Mouse (Mus musculus) heart, postnatal 25 days (tissue): ENCODE data around the gene Hoxd4. TPM values are rescaled to one million over a fixed set of nuclear protein-coding genes. Genes with fewer than 3 reads are reported as not detected.

Experiments
- DNase-seq: peaks from one replicate; pipeline ENCODE4 v3.0.0; 2022; ENCODE audit warnings: low spot score
- intact Hi-C: fragments of 180-260 bp; cut with DNase I; formaldehyde crosslinking; loops from one replicate; pipeline ENCODE4 v1.15.1; 2025
- total RNA-seq, 2 experiments: library from RNA; stranded (reverse); gene quantifications; 2 replicates each; pipeline ENCODE4 v1.2.3; 2021

Gene Hoxd4
- under 1 TPM; 0.42 to 0.56 TPM for total RNA-seq

- no peak for DNase-seq
- intact Hi-C loops: no loop called here
These were observed at the start of gene Hoxd4, which contains the start of gene Hoxd3 for GRCm38 (mm10) chr2:74711721-74712621. TSS of gene Hoxd4 (plus strand) at chr2:74711929. TSS of gene Hoxd3 (plus strand) at chr2:74711927.

- no peak for DNase-seq
- intact Hi-C loops: loop anchor here (2.0 to 10.0 kb wide), 4 partner anchors 363 to 1389 kb away; partner anchors contain the start of genes Chn1 and Sp9
These were observed 48.3 kb upstream of the Hoxd4 start for GRCm38 (mm10) chr2:74663291-74663925.

- intact Hi-C loops: loop anchor here (1.0 to 10.0 kb wide), 3 partner anchors 598 to 1392 kb away; partner anchors contain the start of genes Chn1 and Sp9
- DNase-seq: no peak
These were observed 45.3 kb upstream of the Hoxd4 start for GRCm38 (mm10) chr2:74666411-74666810.

DNA sequence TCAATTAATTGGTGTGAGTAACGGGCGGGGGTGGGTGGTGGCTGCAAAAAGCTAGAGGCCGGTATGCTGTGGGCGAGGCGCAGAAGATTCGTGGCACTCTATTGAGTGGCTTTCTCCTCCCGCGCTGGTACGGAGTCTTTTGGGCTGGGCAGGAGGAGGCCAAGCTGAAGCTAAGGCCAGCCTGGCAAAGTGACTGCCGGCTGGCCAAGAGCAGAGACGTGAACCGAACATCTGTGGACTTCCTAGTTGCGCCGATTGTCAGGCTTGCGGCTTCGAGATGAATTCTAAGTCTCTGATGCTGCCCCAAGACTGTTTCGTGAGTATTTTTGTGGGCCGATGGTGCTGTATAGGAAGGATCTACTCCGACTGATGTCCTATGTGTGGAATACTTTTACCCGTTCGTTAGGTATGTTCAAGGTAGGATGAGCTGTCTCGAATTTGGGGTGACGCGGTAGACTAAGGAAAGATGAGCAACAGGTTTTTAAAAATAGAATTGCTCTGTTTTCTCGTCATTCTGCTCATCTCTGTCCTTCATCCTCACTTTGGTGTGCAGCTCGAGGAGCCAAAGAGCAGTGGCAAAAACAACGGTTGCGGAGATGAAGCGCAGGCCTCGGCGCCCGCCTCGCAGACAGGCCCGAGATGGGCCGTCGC is 44.4 kb upstream of the Hoxd4 start:
- no peak for DNase-seq
- intact Hi-C loops: loop anchor here (10.0 kb wide), 2 partner anchors 893 to 1393 kb away; partner anchors contain the start of genes Chn1 and Sp9

GRCm38 (mm10) chr2:74667842-74668357 is 43.8 kb upstream of the Hoxd4 start, which contains the start of gene Hoxd13:
TSS of gene Hoxd13 (plus strand) at chr2:74668310.
- intact Hi-C loops: loop anchor here (10.0 kb wide), 2 partner anchors 893 to 1393 kb away; partner anchors contain the start of genes Chn1 and Sp9

DNA sequence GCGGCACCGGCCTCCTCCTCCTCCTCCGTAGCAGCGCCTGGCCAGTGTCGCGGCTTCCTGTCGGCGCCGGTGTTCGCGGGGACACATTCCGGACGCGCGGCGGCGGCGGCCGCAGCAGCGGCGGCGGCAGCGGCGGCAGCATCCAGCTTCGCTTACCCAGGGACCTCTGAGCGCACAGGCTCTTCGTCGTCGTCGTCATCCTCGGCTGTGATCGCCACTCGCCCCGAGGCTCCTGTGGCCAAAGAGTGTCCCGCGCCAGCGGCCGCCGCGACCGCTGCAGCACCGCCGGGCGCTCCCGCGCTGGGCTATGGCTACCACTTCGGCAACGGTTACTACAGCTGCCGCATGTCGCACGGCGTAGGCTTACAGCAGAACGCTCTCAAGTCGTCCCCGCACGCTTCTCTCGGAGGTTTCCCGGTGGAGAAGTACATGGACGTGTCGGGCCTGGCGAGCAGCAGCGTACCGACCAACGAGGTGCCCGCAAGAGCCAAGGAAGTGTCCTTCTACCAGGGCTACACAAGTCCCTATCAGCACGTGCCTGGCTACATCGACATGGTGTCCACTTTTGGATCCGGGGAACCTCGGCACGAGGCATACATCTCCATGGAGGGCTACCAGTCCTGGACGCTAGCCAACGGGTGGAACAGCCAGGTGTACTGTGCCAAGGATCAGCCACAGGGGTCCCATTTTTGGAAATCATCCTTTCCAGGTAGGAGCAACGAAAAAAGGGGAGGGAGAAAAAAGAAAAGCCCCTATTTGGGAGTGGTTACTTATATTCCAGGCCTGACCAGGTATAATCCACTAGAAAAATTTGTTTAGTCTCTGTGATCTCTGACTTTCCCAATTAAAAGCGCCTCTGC is 43.1 kb upstream of the Hoxd4 start:
- intact Hi-C loops: loop anchor here (10.0 kb wide), 2 partner anchors 894 to 1394 kb away; partner anchors contain the start of genes Chn1 and Sp9
- no peak for DNase-seq

More at GRCm38 (mm10) chr2:74667842-74668357, 43.8 kb upstream of the Hoxd4 start, which contains the start of gene Hoxd13:
- no peak for DNase-seq

- intact Hi-C loops: loop anchor here (10.0 kb wide), 2 partner anchors 894 to 1394 kb away; partner anchors contain the start of genes Chn1 and Sp9
- DNase-seq: no peak
These were observed 42.5 kb upstream of the Hoxd4 start for GRCm38 (mm10) chr2:74669230-74669578.

DNA sequence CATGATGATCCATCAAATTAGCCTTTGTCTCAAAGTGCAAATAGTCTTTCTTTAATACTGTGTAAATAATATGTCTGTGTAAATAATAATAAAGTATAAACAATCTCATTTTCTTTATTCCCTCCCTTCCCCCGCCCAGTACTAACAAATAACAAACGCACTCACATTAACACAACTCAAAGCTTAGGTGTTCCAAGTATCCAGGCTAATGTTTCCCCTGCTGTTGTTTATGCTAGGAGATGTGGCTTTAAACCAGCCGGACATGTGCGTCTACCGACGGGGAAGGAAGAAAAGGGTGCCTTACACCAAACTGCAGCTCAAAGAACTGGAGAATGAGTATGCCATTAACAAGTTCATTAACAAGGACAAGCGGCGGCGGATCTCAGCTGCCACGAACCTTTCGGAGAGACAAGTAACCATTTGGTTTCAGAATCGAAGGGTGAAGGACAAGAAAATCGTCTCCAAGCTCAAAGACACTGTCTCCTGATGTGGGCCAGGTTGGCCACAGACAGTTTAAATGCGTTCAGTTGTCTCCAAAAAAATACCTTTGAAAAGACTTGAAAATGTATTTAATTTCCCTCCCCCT is 42.0 kb upstream of the Hoxd4 start:
- intact Hi-C loops: loop anchor here (5.0 to 10.0 kb wide), 3 partner anchors 895 to 1395 kb away; partner anchors contain the start of genes Chn1, Chrna1 and Sp9
- DNase-seq: no peak

DNA sequence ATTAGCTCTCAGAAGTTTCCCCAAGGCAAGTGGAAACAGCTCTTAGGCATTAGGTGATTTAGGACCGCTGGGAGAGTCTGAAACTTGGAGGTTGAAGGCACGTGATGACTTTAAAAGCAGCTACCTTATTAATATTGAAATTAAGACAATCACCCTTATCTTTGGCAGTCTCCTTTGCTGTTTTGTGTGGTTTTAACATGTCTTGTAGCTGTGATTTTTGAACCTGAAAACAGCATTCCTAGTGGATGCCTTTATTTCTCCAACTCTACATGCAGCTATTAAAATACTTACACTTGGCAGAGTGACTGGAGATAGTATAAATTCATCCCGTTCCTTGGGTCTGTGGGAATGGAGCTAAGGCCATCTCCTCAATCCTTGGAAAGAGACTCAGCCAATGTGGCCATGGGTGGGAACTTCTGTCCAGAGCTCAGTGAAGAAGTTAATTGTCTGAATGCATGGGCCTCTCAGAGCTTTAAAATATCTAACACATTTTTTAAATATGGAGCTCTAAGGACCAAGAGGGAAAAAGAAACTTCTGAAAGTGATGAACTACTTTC is 41.0 kb upstream of the Hoxd4 start:
- DNase-seq: no peak
- intact Hi-C loops: loop anchor here (5.0 kb wide), 1 partner anchor 1088 kb away; the partner anchor contains the start of gene Chrna1

GRCm38 (mm10) chr2:74671847-74672246 is 39.9 kb upstream of the Hoxd4 start:
- intact Hi-C loops: loop anchor here (2.0 to 5.0 kb wide), 2 partner anchors 705 to 1090 kb away; partner anchors contain the start of gene Chrna1
- DNase-seq: no peak

DNA sequence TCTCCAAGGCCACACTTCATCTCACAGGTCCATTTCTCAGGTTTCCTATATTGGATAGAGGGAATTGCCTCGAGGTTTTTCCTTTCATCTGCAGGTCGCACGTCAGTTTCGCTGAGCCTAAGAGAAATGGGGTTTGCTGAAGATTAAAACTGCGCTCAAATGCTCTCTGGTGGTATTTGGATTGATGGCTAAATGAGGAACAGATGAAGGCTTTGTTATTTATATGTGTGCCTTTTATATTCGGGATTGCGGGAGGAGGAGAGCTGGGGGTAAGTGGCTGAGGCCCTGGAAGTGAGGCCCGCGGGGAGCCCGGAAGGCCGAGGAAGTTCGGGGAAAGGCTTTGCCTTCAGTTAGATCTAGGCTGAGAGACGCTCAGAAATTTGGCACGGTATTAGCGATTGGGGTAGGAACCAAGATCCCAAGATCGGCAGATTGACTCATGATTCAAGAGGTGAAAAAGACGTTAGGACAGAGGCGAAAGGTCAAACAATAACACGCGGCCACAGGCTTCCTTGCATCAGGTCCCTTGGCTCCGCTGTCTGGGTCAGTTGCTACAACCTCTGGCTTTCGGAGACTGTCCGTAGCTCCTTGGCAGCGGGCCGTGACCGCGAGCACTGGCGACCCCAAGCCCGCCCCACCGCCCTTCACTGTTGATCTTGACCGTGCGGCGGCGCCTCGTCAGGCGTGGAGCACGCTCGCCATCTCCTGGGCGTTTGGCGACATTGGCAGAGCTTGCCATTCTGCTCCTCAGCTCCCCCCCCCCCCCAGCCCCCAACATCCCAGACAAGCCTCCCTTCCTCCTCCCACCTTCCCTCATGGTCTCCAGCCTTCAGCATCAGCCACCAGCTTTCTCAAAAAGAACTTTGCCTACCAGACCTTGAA is 39.0 kb upstream of the Hoxd4 start:
- DNase-seq: no peak
- intact Hi-C loops: loop anchor here (2.0 to 5.0 kb wide), 2 partner anchors 706 to 1090 kb away; partner anchors contain the start of gene Chrna1

DNA sequence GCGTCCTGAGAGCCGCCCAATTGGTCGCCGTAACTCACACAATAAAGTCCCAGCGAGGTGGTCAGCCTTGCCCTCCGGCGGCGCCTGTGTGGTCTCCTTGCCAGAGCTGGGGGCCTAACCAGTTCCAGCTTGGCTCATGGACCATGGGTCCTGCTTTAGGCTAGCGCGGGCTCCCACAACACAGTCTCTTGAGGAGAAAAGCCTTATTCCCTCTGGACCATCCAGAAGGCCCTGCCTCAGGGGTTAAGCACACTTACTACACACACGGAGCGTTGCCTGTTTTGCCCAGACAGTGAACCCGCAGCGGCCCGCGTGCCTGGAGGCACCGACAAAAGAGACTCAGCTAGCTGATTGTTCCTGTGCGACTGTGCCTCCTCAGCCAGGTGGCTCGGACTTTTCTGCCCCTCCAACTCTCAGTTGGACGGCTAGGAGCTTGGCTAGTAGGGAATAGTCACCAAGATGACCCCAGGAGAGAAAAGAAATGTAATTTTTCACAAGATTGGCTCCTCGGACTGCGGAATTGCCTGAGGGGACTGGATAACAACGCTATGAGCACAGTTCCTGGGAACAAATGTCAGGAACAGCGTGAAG is 37.8 kb upstream of the Hoxd4 start:
- DNase-seq: no peak
- intact Hi-C loops: loop anchor here (2.0 to 5.0 kb wide), 2 partner anchors 707 to 1092 kb away; partner anchors contain the start of gene Chrna1

DNA sequence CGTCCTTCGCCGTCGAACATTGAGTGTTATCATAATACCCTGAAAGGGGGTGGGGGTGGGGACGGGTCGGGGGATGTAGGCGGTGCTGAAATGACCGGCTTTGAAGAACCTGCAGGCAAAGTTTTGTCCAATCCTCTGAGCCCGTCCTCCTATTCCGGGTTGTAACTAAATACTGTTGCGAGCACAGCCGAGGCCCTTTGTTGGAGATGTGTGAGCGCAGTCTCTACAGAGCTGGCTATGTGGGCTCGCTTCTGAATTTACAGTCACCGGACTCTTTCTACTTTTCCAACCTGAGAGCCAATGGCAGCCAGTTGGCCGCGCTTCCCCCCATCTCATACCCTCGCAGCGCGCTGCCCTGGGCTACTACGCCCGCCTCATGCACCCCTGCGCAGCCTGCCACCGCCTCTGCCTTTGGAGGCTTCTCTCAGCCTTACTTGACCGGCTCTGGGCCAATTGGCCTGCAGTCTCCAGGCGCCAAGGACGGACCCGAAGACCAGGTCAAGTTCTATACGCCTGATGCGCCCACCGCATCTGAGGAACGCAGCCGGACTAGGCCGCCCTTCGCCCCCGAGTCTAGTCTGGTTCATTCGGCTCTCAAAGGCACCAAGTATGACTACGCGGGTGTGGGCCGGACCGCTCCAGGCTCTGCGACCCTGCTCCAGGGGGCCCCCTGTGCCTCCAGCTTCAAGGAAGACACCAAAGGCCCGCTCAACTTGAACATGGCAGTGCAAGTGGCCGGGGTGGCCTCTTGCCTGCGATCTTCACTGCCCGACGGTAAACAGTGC is 36.7 kb upstream of the Hoxd4 start, which contains the start of gene Hoxd12:
Gene Hoxd12 (plus strand): TSS at position 133 of the 785 bp plus-strand sequence.
- intact Hi-C loops: loop anchor here (5.0 kb wide), 1 partner anchor 1093 kb away; the partner anchor contains the start of gene Chrna1

DNA sequence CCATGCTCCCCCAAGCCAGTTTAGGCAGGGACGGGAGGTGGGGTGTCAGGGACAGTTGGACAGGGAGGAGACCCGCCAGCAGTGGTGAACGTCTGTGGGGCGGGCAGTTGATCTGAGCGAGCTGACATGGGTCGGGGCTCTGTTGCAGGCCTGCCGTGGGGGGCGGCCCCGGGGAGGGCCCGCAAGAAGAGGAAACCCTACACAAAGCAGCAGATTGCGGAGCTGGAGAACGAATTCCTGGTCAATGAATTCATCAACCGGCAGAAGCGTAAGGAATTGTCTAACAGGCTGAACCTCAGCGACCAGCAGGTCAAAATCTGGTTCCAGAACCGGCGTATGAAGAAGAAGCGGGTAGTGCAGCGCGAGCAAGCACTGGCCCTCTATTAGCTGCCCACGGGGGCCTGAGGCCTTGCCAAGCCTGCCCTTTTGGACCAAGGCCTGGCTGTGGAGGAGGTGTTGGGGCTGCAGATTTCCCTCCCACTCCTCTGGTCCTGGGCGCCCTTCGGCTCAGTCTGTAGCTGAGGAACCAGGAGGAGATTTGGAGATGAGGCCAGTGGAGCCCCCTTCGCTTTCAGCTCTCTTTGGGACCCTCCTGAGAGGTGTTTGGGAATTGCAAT is 36.0 kb upstream of the Hoxd4 start:
- intact Hi-C loops: no loop called here
- DNase-seq: no peak

More for the DNA sequence above, 36.7 kb upstream of the Hoxd4 start, which contains the start of gene Hoxd12:
- no peak for DNase-seq
